Mouse (Mus musculus) heart, embryonic 14.5 days (tissue): ENCODE measurements around the gene Phc2. TPM values are rescaled to one million over a fixed set of nuclear protein-coding genes. Genes with fewer than 3 reads are reported as not detected.

ENCODE experiments used
- ATAC-seq: fragments of 200-750 bp; cut with Nextera tagmentation; 2 replicates; pipeline ENCODE4 v1.8.0; 2017; ENCODE audit warnings: low read depth, moderate TSS enrichment; ENCODE audit not compliant: insufficient number of reproducible peaks, insufficient read depth, low FRiP score
- H3K27ac ChIP-seq, 2 experiments: fragments of 200-500 bp in 1 of 2; fragments of 300-500 bp in 1 of 2; sonication (generic) in 1 of 2; replicated peaks in 1 of 2; 2 replicates each; pipeline ENCODE4 v1.5.1; 2012 to 2014; ENCODE audit warnings: low read depth in 2 of 2, low read length in 2 of 2, control low read depth in 1 of 2, mild to moderate bottlenecking in 1 of 2, mixed read lengths in 1 of 2; ENCODE audit not compliant: control insufficient read depth in 1 of 2, insufficient read depth in 1 of 2
- H3K27me3 ChIP-seq: fragments of 300-500 bp; sonication (generic); 2 replicates; pipeline ENCODE4 v1.6.1; 2014; ENCODE audit warnings: mild to moderate bottlenecking, low read length, control low read depth; ENCODE audit not compliant: control insufficient read depth, insufficient read depth
- H3K36me3 ChIP-seq: fragments of 300-500 bp; sonication (generic); 2 replicates; pipeline ENCODE4 v1.6.1; 2014; ENCODE audit warnings: mild to moderate bottlenecking, control low read depth, low read length, mixed read lengths; ENCODE audit not compliant: control insufficient read depth, insufficient read depth
- H3K4me1 ChIP-seq, 2 experiments: fragments of 200-500 bp in 1 of 2; fragments of 300-500 bp in 1 of 2; sonication (generic) in 1 of 2; 2 replicates each; pipeline ENCODE4 v1.6.1; 2012 to 2014; ENCODE audit warnings: low read length in 2 of 2, control low read depth in 1 of 2, mixed read lengths in 1 of 2; ENCODE audit not compliant: control insufficient read depth in 2 of 2, insufficient read depth in 2 of 2
- H3K4me2 ChIP-seq: fragments of 300-500 bp; sonication (generic); 2 replicates; pipeline ENCODE4 v1.6.1; 2014; ENCODE audit warnings: mild to moderate bottlenecking, low read length
- H3K4me3 ChIP-seq, 2 experiments: fragments of 200-500 bp in 1 of 2; fragments of 300-500 bp in 1 of 2; sonication (generic) in 1 of 2; 2 replicates each; pipeline ENCODE4 v1.5.1; 2012 to 2014; ENCODE audit warnings: low read length in 2 of 2, mild to moderate bottlenecking in 2 of 2, control low read depth in 1 of 2, low read depth in 1 of 2, moderate library complexity in 1 of 2; ENCODE audit not compliant: control insufficient read depth in 1 of 2, insufficient read depth in 1 of 2
- H3K9ac ChIP-seq: fragments of 300-500 bp; sonication (generic); 2 replicates; pipeline ENCODE4 v1.6.1; 2014; ENCODE audit warnings: mild to moderate bottlenecking, low read length
- H3K9me3 ChIP-seq: fragments of 300-500 bp; sonication (generic); 2 replicates; pipeline ENCODE4 v1.6.1; 2016; ENCODE audit warnings: low read length, control low read depth; ENCODE audit not compliant: control insufficient read depth
- WGBS: fragments of 180-500 bp; shearing (Covaris S2); extraction: QIAGEN DNeasy Blood & Tissue Kit; methylation state at CpG from one replicate; pipeline ENCODE4 v1.1.7; 2014; 5-methylcytosine and 5-hydroxymethylcytosine counted together
- polyA plus RNA-seq: library from polyadenylated mRNA; unstranded; fragments of >200 nt; fragmentation: Nextera tagmentation; extraction: Ambion mirVana; gene quantifications from 2 replicates; pipeline ENCODE4 v1.2.1, GENCODE M21; 2014

Phc2 gene
- polyA plus RNA-seq, 1 experiment from 2014 or later, result 42.5 TPM

DNA sequence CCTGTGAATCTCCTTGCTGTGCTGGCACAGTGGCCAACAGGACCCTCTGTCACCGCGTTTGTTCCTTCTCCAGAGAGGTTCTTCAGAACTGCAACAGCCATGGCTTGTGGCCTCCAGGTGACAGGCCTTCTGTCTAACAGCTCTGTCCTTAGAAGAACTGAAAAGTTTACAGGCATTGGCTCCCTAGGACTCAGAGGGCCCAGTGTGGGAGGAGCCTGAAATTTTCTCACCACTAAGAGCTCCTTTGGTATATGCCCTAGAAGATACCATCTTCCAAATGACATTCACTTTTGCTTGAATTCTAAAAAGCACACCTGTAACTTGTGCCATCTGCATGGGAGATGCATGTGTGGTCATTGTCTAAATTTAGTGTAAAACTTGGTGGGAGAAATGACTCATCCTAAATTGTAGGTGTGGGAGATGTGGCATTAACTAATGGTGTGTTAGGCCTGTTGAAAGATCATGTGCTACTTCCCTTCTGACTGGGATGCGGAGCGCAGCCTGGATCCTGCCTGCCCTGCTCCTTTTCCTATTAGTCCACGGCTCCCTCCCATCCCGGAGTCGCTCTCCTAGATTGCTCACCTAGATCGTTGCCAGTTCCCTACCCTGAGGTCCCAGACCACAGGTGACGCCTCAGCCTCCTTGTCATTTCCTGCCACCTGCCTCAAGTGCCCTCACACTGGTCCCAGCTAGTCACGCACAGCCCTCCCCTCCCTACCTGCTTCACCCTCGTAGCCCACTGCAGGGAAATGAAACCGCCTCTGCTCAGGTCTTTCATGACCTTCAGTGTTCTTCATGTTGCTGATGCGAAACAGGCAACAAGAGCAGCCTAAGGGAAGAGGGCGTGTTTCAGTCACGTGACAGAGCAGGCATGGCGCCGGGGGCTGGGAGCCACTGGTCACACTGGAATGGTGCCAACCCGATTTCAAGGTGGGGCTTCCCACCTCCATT is 80.5 kb downstream of the Phc2 start:
- peaks cover 46 to 82% of the 10 kb centered on the region in 2 experiments for H3K4me1 ChIP-seq
- H3K27ac ChIP-seq, result peak overlapping the region; percentile 80 to 83
- H3K9ac ChIP-seq, result peak overlapping the region; percentile 41
- H3K4me2 ChIP-seq, result peak overlapping the region; percentile 46
- peaks cover 16% of the 10 kb centered on the region for H3K36me3 ChIP-seq
- no peak for ATAC-seq
- no peaks in the 10 kb centered on the region for H3K9me3 ChIP-seq
- H3K27me3 ChIP-seq, result no peaks in the 10 kb centered on the region
- no peak overlapping the region for H3K4me3 ChIP-seq
- 59% methylated on average over 18 of the region's 18 CpGs for WGBS

DNA sequence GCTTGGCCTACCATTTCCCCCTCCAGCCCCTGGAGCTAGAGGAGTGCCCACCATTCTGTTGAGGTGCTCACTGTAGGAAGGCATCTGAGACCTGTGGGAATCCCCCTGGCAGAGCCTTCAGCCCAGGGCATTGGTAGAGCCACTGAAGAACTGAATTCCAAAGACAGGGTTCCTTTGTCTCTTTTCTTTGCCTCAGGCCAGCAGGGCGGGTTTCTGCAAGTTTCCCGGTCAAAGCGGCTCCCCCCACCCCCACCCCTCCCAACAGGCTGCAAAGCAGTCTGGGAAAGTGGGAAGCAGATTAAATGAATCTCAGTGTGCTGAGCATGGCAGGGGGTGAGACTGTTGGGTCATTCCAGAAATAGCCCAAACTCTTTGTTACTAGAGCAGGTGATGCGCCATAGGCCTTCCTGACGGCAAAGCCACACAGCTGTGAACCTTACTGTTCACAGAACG is 82.7 kb downstream of the Phc2 start:
- Histone ChIP-seq H3K9me3 (no peaks in the 10 kb centered on the region), H3K4me1 (peaks cover 46 to 64% of the 10 kb centered on the region in 2 experiments), H3K4me3 (no peak overlapping the region), H3K27me3 (no peaks in the 10 kb centered on the region), H3K27ac (peak overlapping the region; percentile 77 to 83), H3K36me3 (peaks cover 7% of the 10 kb centered on the region; the same call in 1 of the 2 replicates), H3K4me2 (peak overlapping the region; percentile 31), H3K9ac (peak overlapping the region; percentile 59)
- no peak for ATAC-seq
- 14% methylated on average over 6 of the region's 6 CpGs for WGBS

DNA sequence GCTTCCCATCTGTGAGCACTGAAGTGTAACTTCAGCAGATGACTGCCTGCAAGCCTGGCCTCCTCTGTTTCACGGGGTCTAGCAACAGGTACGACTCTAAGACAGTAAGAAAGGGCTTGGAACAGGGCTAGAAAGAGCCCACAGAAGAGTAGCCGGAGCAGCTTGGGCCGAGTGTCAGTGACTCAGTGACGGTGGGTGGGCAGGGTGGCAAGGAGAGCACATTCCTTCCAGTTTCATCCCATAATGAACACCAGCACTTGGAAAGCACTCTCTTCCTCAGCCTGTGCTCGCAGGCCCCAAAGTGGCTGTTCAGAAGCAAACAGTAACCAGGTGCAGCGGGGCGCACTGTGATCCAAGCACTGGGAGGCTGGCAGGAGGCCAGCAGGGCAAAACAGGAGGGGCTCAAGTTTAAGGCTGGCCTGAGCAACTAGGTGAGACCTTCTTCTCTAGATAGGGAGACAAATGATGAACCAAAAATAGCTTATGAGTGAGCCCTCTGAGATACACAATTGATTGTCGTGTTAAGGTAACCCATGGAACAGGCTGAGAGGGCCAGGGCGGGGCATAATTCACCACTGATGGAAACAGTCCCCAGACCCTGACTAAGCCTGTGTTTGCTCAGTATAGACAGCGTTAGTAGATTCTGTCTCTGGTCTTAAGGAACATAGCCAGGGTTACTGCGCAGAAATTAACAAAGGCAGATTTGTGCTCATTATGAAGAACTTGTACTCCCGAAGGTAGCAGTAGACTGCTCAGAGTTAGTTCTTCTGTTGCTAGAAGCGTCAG is 83.5 kb downstream of the Phc2 start:
- Histone ChIP-seq H3K27ac (peak overlapping the region; percentile 64 to 83), H3K36me3 (peaks cover 7% of the 10 kb centered on the region; the same call in 1 of the 2 replicates), H3K9ac (peak overlapping the region; percentile 55), H3K9me3 (no peaks in the 10 kb centered on the region), H3K4me1 (peaks cover 45 to 65% of the 10 kb centered on the region in 2 experiments), H3K4me2 (peak overlapping the region; percentile 31), H3K27me3 (no peaks in the 10 kb centered on the region), H3K4me3 (no peak overlapping the region)
- ATAC-seq, result no peak
- 47% methylated on average over 14 of the region's 14 CpGs for WGBS

DNA sequence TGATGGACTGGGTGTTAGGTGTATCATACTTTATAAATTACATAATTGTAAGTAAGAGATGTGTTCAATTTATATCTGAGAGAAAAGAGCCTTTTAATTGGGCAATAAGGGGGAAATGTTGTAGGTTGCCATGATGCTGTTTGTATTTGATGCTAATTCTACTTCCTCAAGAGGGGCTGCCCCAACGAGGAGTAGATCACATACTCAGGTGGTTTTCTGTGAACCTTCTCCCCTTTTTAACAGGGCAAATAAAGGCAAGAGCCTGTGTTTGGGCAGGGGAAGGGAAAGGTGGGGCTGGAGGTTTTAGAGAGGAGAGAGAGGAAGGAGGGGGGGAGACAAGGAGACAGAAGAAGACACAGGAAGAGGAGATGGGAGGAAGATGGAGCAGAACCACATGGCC is 86.4 kb downstream of the Phc2 start:
- H3K36me3 ChIP-seq, result peaks cover 34% of the 10 kb centered on the region
- no peak overlapping the region for H3K9ac ChIP-seq
- ATAC-seq, result no peak
- no peak overlapping the region for H3K4me3 ChIP-seq
- H3K27ac ChIP-seq, result no peak overlapping the region
- no peak overlapping the region for H3K4me2 ChIP-seq
- H3K27me3 ChIP-seq, result no peaks in the 10 kb centered on the region
- peaks cover 22 to 37% of the 10 kb centered on the region in 2 experiments for H3K4me1 ChIP-seq
- H3K9me3 ChIP-seq, result no peaks in the 10 kb centered on the region
- 63% methylated on average over 1 of the region's 1 CpGs for WGBS

DNA sequence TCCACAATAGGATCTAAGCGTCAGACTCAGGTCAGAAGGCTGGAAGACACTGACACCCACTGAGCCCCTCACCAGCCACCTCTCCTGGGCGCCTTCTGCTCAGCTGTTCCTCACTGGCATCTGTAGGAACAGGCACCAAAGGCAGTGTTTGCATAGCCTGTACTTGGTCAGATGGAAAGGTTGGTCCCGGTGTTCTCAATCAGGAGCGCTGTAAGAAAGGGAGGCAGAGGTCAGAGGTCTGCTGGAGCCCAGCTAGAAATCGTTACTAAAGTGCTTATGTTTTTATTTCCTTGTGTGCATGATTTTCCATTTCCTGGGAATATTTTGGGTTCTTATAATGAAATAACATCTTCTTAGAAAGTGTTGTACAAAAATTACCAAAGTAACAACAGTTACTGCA is 87.4 kb downstream of the Phc2 start:
- Histone ChIP-seq H3K9ac (no peak overlapping the region; the same call in 1 of the 2 replicates), H3K27ac (no peak overlapping the region), H3K36me3 (peaks cover 40% of the 10 kb centered on the region), H3K9me3 (no peaks in the 10 kb centered on the region), H3K4me3 (no peak overlapping the region), H3K27me3 (no peaks in the 10 kb centered on the region), H3K4me1 (peaks cover 15 to 27% of the 10 kb centered on the region in 2 experiments), H3K4me2 (no peak overlapping the region)
- ATAC-seq, result no peak
- 67% methylated on average over 5 of the region's 5 CpGs for WGBS

DNA sequence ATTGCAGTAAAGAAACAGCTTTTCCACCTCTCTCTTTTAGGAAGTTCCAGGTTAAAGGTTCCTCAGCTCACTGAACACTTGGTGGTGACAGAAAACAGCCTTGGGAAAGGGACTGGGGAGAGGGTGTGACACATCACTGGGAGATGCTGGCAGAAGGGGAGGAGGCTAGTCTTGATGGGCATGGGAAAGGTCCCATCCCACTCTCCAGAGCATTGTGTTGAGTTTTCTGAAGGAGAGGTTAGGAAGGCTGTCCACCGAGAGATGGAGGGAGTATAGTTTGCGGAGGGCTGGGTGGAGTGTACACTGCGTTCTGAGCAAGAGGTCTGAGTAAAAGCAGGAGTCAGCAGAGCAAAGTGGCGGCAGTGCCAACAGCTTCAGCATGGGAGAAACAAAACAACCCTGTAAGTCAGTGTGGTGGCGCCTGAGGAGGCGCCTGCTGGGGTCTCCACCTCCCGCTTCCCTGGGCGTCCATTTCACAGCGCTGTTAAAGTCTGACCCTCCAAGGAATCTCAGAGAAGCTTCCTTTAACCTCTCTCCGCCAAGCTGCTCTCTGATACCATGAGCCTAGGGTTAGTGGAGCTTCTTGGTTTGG is 88.0 kb downstream of the Phc2 start:
- Histone ChIP-seq H3K36me3 (peaks cover 45% of the 10 kb centered on the region), H3K9ac (no peak overlapping the region), H3K4me3 (no peak overlapping the region), H3K4me1 (peaks cover 10 to 25% of the 10 kb centered on the region in 2 experiments), H3K4me2 (no peak overlapping the region), H3K27me3 (no peaks in the 10 kb centered on the region), H3K9me3 (no peaks in the 10 kb centered on the region), H3K27ac (peak overlapping the region in 1 of 2 experiments; percentile 17; a peak in 1 of 4 replicates)
- WGBS, result 69% methylated on average over 10 of the region's 10 CpGs
- no peak for ATAC-seq

DNA sequence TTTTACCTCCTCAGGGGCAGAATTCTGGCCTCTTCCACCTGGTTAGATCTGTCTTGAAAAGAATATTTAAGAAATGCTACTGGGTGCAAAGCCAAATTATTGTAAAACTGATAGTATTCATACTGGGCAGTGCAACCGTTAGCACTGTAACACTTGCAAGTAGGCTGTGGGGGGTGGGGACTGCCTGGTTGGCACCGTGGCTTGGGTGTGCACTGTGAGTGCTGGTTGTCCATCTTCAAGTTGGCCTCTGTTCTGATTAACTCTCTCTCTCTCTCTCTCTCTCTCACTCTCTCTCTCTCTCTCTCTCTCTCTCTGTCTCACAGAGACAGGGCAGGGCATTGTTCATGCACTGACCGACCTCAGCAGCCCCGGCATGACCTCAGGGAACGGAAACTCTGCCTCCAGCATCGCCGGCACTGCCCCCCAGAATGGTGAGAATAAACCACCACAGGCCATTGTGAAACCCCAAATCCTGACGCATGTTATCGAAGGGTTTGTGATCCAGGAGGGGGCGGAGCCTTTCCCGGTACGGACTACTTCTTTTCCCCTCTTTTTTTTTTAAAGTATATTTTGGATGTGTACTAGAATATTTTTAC is 88.6 kb downstream of the Phc2 start:
- H3K4me2 ChIP-seq, result no peak overlapping the region
- H3K4me1 ChIP-seq, result peaks cover 8 to 23% of the 10 kb centered on the region in 2 experiments; a peak in 3 of 4 replicates
- no peak overlapping the region for H3K27ac ChIP-seq
- H3K36me3 ChIP-seq, result peaks cover 52% of the 10 kb centered on the region
- H3K4me3 ChIP-seq, result no peak overlapping the region
- H3K9ac ChIP-seq, result no peak overlapping the region
- H3K27me3 ChIP-seq, result no peaks in the 10 kb centered on the region
- ATAC-seq, result no peak
- 79% methylated on average over 12 of the region's 12 CpGs for WGBS
- no peaks in the 10 kb centered on the region for H3K9me3 ChIP-seq
